Mouse (Mus musculus) heart, adult 2 months (tissue): ENCODE measurements around the gene Slc25a3. TPM values are rescaled to one million over a fixed set of nuclear protein-coding genes. Genes with fewer than 3 reads are reported as not detected.

Source experiments
- DNase-seq, 2 experiments: peaks; one replicate each; pipeline ENCODE4 v3.0.0; 2021
- H3K27ac ChIP-seq: fragments of 200-600 bp; 2 replicates; pipeline ENCODE4 v1.8.1; 2022
- H3K27me3 ChIP-seq: fragments of 200-500 bp; 2 replicates; pipeline ENCODE4 v1.6.1; 2012; ENCODE audit warnings: mild to moderate bottlenecking, low read length, inconsistent platforms, mixed read lengths; ENCODE audit not compliant: control insufficient read depth, insufficient read depth
- H3K36me3 ChIP-seq: fragments of 200-500 bp; 2 replicates; pipeline ENCODE4 v1.6.1; 2012; ENCODE audit warnings: low read length, inconsistent platforms; ENCODE audit not compliant: control insufficient read depth, insufficient read depth
- H3K4me1 ChIP-seq: fragments of 200-500 bp; 2 replicates; pipeline ENCODE4 v1.6.1; 2011; ENCODE audit warnings: low read length; ENCODE audit not compliant: control insufficient read depth, insufficient read depth
- H3K4me3 ChIP-seq: fragments of 200-600 bp; 2 replicates; pipeline ENCODE4 v1.8.1; 2022
- H3K79me2 ChIP-seq: fragments of 200-500 bp; replicated peaks from 2 replicates; pipeline ENCODE4 v1.6.1; 2012; ENCODE audit warnings: mild to moderate bottlenecking, inconsistent platforms, low read length, moderate library complexity, mixed read lengths; ENCODE audit not compliant: control insufficient read depth, insufficient read depth
- H3K9ac ChIP-seq: fragments of 200-500 bp; 2 replicates; pipeline ENCODE4 v1.6.1; 2012; ENCODE audit warnings: low read depth, mild to moderate bottlenecking, control low read depth, inconsistent platforms, low read length, mixed read lengths
- CTCF ChIP-seq: fragments of 200-600 bp; IDR thresholded peaks from 2 replicates; pipeline ENCODE4 v1.8.1; 2022; ENCODE audit warnings: antibody characterized with exemption, mild to moderate bottlenecking, moderate library complexity
- EP300 ChIP-seq: fragments of 200-500 bp; IDR thresholded peaks from 2 replicates; pipeline ENCODE4 v1.6.1; 2011; ENCODE audit warnings: low read depth, low read length, control low read depth; ENCODE audit not compliant: insufficient read depth
- POLR2A ChIP-seq: fragments of 200-500 bp; IDR thresholded peaks from 2 replicates; pipeline ENCODE4 v1.6.1; 2011; ENCODE audit warnings: mild to moderate bottlenecking, low read depth, low read length, control low read depth; ENCODE audit not compliant: insufficient read depth
- WGBS: fragments of 180-500 bp; shearing (Covaris S2); methylation state at CpG from one replicate; pipeline ENCODE4 v1.1.7; 2018; 5-methylcytosine and 5-hydroxymethylcytosine counted together
- intact Hi-C: fragments of 180-260 bp; cut with DNase I; formaldehyde crosslinking; loops from one replicate; pipeline ENCODE4 v1.15.1; 2025
- polyA plus RNA-seq: library from polyadenylated mRNA; depleted of rRNA; stranded (reverse); fragments of >200 nt; gene quantifications from 2 replicates; pipeline ENCODE4 v1.2.3, GENCODE M21; 2012
- total RNA-seq, 2 experiments: library from RNA; stranded (reverse); gene quantifications; 2 replicates each; pipeline ENCODE4 v1.2.3; 2021

The Slc25a3 gene
- total and polyA plus RNA-seq, 3 experiments, result 1,459 to 2,697 (median 2,279) TPM

DNA sequence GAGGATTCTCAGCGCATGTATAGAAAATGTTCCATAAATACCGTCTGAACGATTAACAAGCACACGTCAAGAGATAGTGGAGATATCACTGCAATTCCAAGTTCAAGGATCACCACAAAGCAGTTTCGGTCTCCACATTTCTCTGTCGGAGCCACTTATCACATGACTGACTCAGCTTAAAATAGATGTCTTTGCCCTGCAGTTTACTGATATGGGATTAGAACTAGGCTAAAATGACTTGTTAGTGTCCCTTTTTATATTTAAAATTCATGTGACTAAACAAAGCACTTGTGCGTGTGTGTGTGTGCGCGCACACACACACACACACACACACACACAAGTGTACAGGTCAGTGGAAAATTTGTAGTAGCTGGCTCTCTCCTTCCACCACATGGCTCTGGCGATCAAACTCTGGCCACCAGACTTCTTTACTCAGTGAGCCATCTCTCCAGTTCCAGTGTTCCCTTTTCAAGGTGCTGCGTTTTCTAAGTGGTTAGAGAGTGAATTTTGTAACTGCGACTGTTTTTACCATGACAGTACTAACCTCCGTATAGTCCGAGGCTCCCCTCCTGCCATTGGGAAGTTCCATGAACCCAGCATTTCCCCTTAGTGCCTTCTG lies 15.4 kb upstream of the Slc25a3 start:
- intact Hi-C loops, result loop anchor here (2.0 kb wide), 1 partner anchor 14 kb away; the partner anchor contains the start of gene Slc25a3
- TF ChIP-seq EP300, result no peak
- TF ChIP-seq POLR2A, result no peak
- TF ChIP-seq CTCF, result no peak
- Histone ChIP-seq H3K27ac (peak overlapping the region; percentile 76), H3K4me1 (peaks cover 1% of the 10 kb centered on the region; the same call in 1 of the 2 replicates), H3K4me3 (no peak overlapping the region), H3K79me2 (no peaks in the 10 kb centered on the region), H3K9ac (no peak overlapping the region), H3K27me3 (no peaks in the 10 kb centered on the region), H3K36me3 (no peaks in the 10 kb centered on the region)
- WGBS, result 52% methylated on average over 14 of the region's 14 CpGs
- no peak for DNase-seq

DNA sequence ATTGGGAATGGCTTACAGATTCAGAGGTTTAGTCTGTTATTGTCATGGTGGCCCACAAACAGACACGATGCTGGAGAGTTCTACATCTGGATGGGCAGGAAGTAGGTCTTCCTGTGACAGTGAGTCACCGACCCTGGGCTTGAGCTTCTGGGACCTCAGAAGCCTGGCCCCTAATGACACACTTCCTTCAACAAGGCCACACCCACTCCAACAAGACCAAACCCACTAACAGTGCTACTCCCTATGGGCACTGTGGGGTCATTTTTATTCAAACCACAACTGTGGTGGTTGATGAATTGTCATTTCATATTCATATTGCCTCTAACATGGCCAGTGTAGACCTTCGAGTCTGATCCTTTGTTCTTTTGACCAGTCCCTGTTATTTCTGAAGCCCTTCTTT lies 14.5 kb upstream of the Slc25a3 start:
- H3K27me3 ChIP-seq, result no peaks in the 10 kb centered on the region
- H3K4me3 ChIP-seq, result no peak overlapping the region
- peak in 1 of 2 experiments; percentile 26 for DNase-seq
- peak overlapping the region; percentile 76 for H3K27ac ChIP-seq
- H3K79me2 ChIP-seq, result no peaks in the 10 kb centered on the region
- no peak overlapping the region for H3K9ac ChIP-seq
- no peaks in the 10 kb centered on the region for H3K36me3 ChIP-seq
- 48% methylated on average over 3 of the region's 3 CpGs for WGBS
- intact Hi-C loops, result loop anchor here (2.0 kb wide), 1 partner anchor 14 kb away; the partner anchor contains the start of gene Slc25a3
- H3K4me1 ChIP-seq, result peaks cover 1% of the 10 kb centered on the region; the same call in 1 of the 2 replicates
- no peak for TF ChIP-seq EP300
- TF ChIP-seq CTCF, result no peak

DNA sequence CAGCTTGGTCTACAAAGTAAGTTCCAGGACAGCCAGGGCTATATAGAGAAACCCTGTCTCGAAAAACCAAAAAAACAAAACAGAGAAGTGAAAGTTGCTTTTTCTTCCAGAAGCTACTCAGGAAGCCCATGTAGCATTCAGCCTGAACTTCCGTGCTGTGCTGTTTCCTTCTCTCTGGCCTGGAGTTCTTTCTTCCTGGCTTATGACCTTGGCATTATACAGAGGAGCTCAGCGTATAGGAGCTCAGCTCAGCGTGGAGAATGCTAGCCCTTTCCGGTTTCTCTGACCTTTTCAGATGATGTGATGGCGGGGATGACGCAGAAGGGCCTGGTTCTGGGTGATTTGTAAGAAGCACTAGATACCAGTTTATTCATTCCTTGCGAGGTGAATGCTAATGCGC lies 13.5 kb upstream of the Slc25a3 start:
- intact Hi-C loops, result no loop called here
- TF ChIP-seq EP300 (no peak), POLR2A (no peak), CTCF (no peak)
- peak in 1 of 2 experiments; percentile 22 for DNase-seq
- WGBS, result 64% methylated on average over 9 of the region's 9 CpGs
- Histone ChIP-seq H3K27ac (no peak overlapping the region; the same call in 1 of the 2 replicates), H3K79me2 (no peaks in the 10 kb centered on the region), H3K36me3 (no peaks in the 10 kb centered on the region), H3K27me3 (no peaks in the 10 kb centered on the region), H3K9ac (no peak overlapping the region), H3K4me3 (no peak overlapping the region), H3K4me1 (peaks cover 1% of the 10 kb centered on the region; the same call in 1 of the 2 replicates)

DNA sequence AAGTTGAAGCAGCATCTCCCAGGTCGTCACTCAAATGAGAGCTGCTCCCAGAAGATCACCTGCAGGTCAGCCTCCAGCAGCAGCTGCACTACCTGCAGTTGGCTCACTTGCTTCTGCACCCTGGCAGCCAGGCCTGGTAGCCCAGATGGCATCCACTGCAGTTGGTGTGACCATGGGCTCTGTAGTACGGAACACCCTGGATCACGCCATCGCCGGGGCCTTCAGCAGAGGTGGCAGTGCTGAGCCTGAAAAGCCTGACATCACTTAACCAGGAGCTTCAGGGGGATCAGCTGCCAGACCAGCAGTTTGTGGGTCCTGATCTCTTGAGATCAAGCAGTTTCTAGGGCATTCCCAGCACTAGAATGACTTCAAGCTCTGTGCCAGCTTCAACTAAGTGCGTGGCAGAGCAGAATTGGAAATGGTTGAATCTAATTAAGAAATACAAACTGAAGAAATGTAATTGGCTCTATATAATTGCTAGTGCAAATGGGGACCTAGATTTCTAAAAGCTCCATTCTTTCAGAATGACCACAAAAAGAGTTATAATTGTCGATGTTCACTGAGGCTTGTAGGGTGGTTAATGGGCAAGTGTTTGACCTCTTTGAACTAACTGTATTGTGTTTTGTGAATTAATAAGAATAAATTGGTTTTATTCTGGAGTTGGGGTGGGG lies 11.6 kb upstream of the Slc25a3 start:
- DNase-seq, result no peak
- WGBS, result 92% methylated on average over 7 of the region's 7 CpGs
- Histone ChIP-seq H3K79me2 (no peaks in the 10 kb centered on the region), H3K27ac (no peak overlapping the region), H3K9ac (no peak overlapping the region), H3K27me3 (no peaks in the 10 kb centered on the region), H3K36me3 (no peaks in the 10 kb centered on the region), H3K4me3 (no peak overlapping the region), H3K4me1 (peaks cover 1% of the 10 kb centered on the region; the same call in 1 of the 2 replicates)
- TF ChIP-seq EP300 (no peak), POLR2A (no peak)
- intact Hi-C loops, result no loop called here

DNA sequence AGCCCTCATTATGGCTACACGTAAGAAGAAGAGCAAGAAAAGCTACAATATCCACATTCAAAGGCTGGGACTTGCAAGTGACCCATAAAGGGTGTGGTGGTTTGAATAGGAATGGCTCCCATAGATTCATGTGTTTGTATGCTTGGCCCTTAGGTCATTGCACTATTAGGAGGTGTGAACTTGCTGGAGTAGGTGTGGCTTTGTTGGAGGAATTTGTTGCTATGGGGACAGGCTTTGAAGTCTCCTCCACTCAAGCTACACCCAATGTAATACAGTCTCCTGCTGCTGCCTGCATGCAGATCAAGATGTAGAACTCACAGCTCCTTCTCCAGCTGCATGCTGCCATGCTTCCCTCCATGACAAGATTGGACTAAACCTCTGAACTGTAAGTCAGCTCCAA lies 7.7 kb upstream of the Slc25a3 start:
- DNase-seq, result no peak
- no peak overlapping the region for H3K4me3 ChIP-seq
- WGBS, result 86% methylated on average over 1 of the region's 1 CpGs
- H3K27me3 ChIP-seq, result no peaks in the 10 kb centered on the region
- intact Hi-C loops, result no loop called here
- H3K36me3 ChIP-seq, result no peaks in the 10 kb centered on the region
- no peak overlapping the region for H3K27ac ChIP-seq
- no peaks in the 10 kb centered on the region for H3K79me2 ChIP-seq
- TF ChIP-seq EP300 (no peak), CTCF (no peak), POLR2A (no peak)
- no peak overlapping the region for H3K9ac ChIP-seq
- peaks cover under 1% of the 10 kb centered on the region; the same call in 1 of the 2 replicates for H3K4me1 ChIP-seq

DNA sequence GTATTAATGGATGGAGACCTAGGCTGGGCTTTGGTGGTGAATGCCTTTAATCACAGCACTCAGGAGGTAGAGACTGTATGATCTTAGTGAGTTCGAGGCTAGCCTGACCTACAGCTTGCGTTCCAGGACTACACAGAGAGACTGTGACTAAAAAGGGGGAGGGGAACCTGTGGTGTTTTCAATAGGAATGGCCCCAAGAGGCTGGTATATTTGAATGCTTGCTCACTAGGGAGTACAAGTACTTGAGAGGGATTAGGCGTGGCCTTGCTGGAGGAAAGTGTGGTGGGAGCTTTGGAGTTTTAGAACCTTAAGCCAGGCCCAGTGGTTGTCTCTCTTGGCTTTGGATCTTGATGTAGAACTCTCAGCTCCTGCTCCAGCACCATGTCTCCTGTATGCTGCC lies 6.9 kb upstream of the Slc25a3 start:
- 89% methylated on average over 3 of the region's 3 CpGs for WGBS

More for the DNA sequence above, 6.9 kb upstream of the Slc25a3 start:
- Histone ChIP-seq H3K27ac (no peak overlapping the region), H3K79me2 (no peaks in the 10 kb centered on the region), H3K27me3 (no peaks in the 10 kb centered on the region), H3K4me3 (no peak overlapping the region), H3K9ac (no peak overlapping the region), H3K36me3 (no peaks in the 10 kb centered on the region), H3K4me1 (peaks cover 1% of the 10 kb centered on the region; the same call in 1 of the 2 replicates)
- intact Hi-C loops, result no loop called here
- no peak for TF ChIP-seq POLR2A
- TF ChIP-seq CTCF, result no peak
- TF ChIP-seq EP300, result no peak
- DNase-seq, result no peak
